Mouse (Mus musculus): ENCODE results near the gene Magohb. TPM values are rescaled to one million over a fixed set of nuclear protein-coding genes. Genes with fewer than 3 reads are reported as not detected.

The Magohb gene
- polyA plus RNA-seq (2015; fragmentation: Nextera tagmentation; extraction: Ambion mirVana): 22.8 and 24.7 TPM in 2 replicates

DNA sequence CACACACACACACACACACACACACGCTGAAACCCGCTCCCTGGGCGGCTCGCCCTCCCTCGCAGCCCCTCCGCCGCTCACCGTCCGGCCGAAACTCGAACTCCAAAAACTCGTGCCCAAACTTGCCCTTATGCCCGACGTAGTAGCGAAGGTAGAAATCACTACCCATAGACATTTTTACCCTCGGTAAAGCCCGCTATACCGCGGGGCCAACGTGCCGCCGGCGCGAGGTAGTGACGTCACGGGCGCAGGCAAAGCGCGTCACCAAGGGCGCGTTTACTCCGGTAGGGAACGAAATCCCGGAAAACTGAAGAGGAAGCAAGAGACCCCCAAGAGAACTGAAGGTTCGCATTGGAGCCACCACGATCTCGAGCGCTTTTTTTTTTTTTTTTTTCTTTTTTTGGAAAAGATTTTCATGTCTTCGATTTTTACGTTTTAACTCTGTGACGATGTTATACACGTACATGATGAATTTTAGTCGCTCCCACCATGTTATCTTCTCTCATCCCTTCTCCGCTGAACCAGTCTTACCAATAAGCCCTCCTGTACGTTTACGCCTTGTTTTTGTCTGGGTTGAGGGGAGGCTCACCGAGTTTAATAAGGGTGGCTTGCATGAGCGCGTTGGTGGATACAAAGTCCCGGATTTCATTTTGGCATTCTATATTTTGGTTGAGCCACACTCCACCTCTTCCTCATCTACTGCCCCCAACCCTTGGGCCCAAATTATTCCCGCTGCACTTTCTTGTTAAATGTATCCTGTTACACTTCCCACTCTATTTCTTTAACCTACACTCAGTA lies at the start of gene Magohb:
TSS of gene Magohb (minus strand) at position 254 of the 798 bp plus-strand sequence.
- Histone ChIP-seq H3K36me3 (replicated peaks; ENCODE audit: insufficient read depth, low read length) (no peaks in the 10 kb centered on the region), H3K4me2 (ENCODE audit: low read depth, low read length) (peak within 1 kb of the TSS; percentile 81), H3K27ac (ENCODE audit: low read depth) (peak within 1 kb of the TSS; percentile 61), H3K4me3 (ENCODE audit: low read depth, low read length) (peak within 1 kb of the TSS; percentile 79), H3K4me1 (ENCODE audit: insufficient read depth) (peaks cover 15% of the 10 kb centered on the region), H3K9ac (replicated peaks) (peak within 1 kb of the TSS; percentile 74), H3K27me3 (ENCODE audit: insufficient read depth, low read length) (no peaks in the 10 kb centered on the region), H3K9me3 (ENCODE audit: low read length) (no peaks in the 10 kb centered on the region)
- TF ChIP-seq EP300 (IDR thresholded peaks at IDR 0.05; ENCODE audit: low read depth) (peak; percentile 42; the same call in 1 of the 2 replicates), CTCF (IDR thresholded peaks at IDR 0.05; ENCODE audit: low read depth) (no peak)
- WGBS (ENCODE audit: insufficient replicate concordance): 3% methylated on average over 51 of the region's 51 CpGs
- peak; percentile 89 for DNase-seq
- ATAC-seq: peak; percentile 91

DNA sequence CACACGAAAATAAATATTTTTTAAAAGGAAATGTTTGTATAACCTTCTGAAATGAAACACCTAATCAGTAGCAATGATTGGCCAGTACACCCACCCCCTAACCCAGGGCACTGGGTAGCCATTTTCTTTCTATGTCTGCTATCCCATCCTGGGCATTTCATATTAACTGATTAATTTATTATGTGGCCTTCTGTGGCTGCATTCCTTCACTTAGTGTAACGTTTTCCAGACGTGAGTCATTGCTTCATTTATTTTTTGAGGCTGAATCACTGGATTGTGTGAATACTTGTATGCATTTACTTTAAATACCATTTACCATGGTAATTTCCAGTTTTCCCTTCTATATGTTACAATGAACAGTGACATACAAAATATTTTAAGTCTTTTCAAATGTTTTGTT lies 47.0 kb upstream of the Magohb start:
- 66% methylated on average over 3 of the region's 3 CpGs for WGBS (ENCODE audit: insufficient replicate concordance)
- Histone ChIP-seq H3K27ac (ENCODE audit: low read depth) (no peak overlapping the region), H3K4me3 (ENCODE audit: low read depth, low read length) (no peak overlapping the region), H3K27me3 (ENCODE audit: insufficient read depth, low read length) (no peaks in the 10 kb centered on the region), H3K9ac (replicated peaks) (no peak overlapping the region), H3K4me2 (ENCODE audit: low read depth, low read length) (no peak overlapping the region), H3K36me3 (replicated peaks; ENCODE audit: insufficient read depth, low read length) (no peaks in the 10 kb centered on the region), H3K9me3 (ENCODE audit: low read length) (no peaks in the 10 kb centered on the region), H3K4me1 (ENCODE audit: insufficient read depth) (no peaks in the 10 kb centered on the region)
- ATAC-seq (no peak), DNase-seq (no peak)
- TF ChIP-seq EP300 (IDR thresholded peaks at IDR 0.05; ENCODE audit: low read depth) (no peak), CTCF (IDR thresholded peaks at IDR 0.05; ENCODE audit: low read depth) (no peak)

DNA sequence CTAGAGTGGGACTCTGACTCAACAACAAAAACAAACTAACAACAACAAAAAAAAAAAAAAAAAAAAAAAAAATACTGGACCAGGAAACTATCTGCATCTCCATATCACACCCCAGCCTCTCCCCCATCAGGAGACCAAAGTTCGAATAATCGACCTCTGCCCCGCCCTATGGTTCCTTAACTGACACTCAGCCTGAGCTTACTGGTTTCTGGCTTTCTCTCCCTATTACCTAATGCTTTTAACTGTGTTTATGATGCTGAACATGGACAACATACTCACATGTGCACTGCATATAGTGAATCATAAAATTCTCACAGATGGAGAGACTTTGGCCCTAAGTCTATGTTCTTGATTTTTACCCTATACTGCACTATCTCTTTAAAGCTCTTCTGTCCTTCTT lies 46.3 kb upstream of the Magohb start:
- no peak for ATAC-seq
- H3K4me1 ChIP-seq (ENCODE audit: insufficient read depth): no peaks in the 10 kb centered on the region
- no peaks in the 10 kb centered on the region for H3K27me3 ChIP-seq (ENCODE audit: insufficient read depth, low read length)
- H3K36me3 ChIP-seq (replicated peaks; ENCODE audit: insufficient read depth, low read length): no peaks in the 10 kb centered on the region
- WGBS (ENCODE audit: insufficient replicate concordance): 69% methylated on average over 3 of the region's 3 CpGs
- TF ChIP-seq CTCF (IDR thresholded peaks at IDR 0.05; ENCODE audit: low read depth): no peak
- TF ChIP-seq EP300 (IDR thresholded peaks at IDR 0.05; ENCODE audit: low read depth): no peak
- H3K4me2 ChIP-seq (ENCODE audit: low read depth, low read length): no peak overlapping the region
- no peaks in the 10 kb centered on the region for H3K9me3 ChIP-seq (ENCODE audit: low read length)
- no peak for DNase-seq
- no peak overlapping the region for H3K4me3 ChIP-seq (ENCODE audit: low read depth, low read length)
- H3K9ac ChIP-seq (replicated peaks): no peak overlapping the region
- no peak overlapping the region for H3K27ac ChIP-seq (ENCODE audit: low read depth)

DNA sequence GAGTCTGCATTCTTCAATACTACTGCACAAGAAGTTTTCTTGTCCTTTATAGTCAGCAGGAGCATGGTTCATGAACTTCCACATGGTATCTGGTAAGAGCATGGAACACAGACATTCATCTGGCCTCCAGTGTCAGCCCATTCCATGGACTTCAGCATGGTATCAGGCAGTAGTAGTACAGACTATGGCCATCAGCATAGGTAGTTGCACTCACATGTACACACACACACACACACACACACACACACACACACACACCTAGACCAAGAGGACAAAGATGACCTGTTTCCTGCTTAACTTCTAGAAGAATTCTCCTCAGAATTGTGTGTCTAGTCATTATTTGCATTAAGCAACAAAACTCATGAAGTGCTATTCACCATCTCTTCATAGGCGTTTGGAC lies 45.7 kb upstream of the Magohb start:
- no peak for DNase-seq
- no peaks in the 10 kb centered on the region for H3K4me1 ChIP-seq (ENCODE audit: insufficient read depth)
- ATAC-seq: no peak
- WGBS (ENCODE audit: insufficient replicate concordance): 63% methylated on average over 1 of the region's 1 CpGs
- no peaks in the 10 kb centered on the region for H3K27me3 ChIP-seq (ENCODE audit: insufficient read depth, low read length)
- no peaks in the 10 kb centered on the region for H3K9me3 ChIP-seq (ENCODE audit: low read length)
- no peak overlapping the region for H3K4me2 ChIP-seq (ENCODE audit: low read depth, low read length)
- no peak overlapping the region for H3K27ac ChIP-seq (ENCODE audit: low read depth)
- H3K9ac ChIP-seq (replicated peaks): no peak overlapping the region
- H3K36me3 ChIP-seq (replicated peaks; ENCODE audit: insufficient read depth, low read length): no peaks in the 10 kb centered on the region
- TF ChIP-seq CTCF (IDR thresholded peaks at IDR 0.05; ENCODE audit: low read depth): no peak
- TF ChIP-seq EP300 (IDR thresholded peaks at IDR 0.05; ENCODE audit: low read depth): no peak
- H3K4me3 ChIP-seq (ENCODE audit: low read depth, low read length): no peak overlapping the region

DNA sequence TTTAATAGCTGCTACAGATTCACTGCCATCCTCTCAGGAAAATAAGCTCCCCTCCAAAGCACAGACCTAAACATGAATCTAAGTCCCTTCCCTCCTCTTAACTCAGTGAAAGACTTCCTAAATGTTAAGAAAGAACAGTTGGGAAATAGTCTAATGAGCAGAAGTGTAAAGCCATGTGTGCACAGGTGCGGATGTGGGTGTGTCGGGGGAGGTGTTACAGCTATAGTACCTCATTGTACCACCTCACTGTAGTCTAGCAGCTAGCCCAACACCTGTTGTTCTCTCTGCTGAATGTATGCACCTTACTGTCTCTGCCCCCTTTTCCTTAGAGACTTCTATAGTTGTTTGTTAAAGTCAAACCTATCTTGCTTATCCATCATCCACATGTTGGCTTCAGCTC lies 34.0 kb upstream of the Magohb start:
- no peak overlapping the region for H3K27ac ChIP-seq (ENCODE audit: low read depth)
- DNase-seq: no peak
- no peaks in the 10 kb centered on the region for H3K9me3 ChIP-seq (ENCODE audit: low read length)
- no peak overlapping the region for H3K9ac ChIP-seq (replicated peaks)
- H3K36me3 ChIP-seq (replicated peaks; ENCODE audit: insufficient read depth, low read length): no peaks in the 10 kb centered on the region
- no peak for ATAC-seq
- no peak for TF ChIP-seq EP300 (IDR thresholded peaks at IDR 0.05; ENCODE audit: low read depth)
- TF ChIP-seq CTCF (IDR thresholded peaks at IDR 0.05; ENCODE audit: low read depth): no peak
- no peaks in the 10 kb centered on the region for H3K4me1 ChIP-seq (ENCODE audit: insufficient read depth)
- 74% methylated on average over 2 of the region's 2 CpGs for WGBS (ENCODE audit: insufficient replicate concordance)
- no peak overlapping the region for H3K4me2 ChIP-seq (ENCODE audit: low read depth, low read length)
- H3K4me3 ChIP-seq (ENCODE audit: low read depth, low read length): no peak overlapping the region
- H3K27me3 ChIP-seq (ENCODE audit: insufficient read depth, low read length): no peaks in the 10 kb centered on the region

DNA sequence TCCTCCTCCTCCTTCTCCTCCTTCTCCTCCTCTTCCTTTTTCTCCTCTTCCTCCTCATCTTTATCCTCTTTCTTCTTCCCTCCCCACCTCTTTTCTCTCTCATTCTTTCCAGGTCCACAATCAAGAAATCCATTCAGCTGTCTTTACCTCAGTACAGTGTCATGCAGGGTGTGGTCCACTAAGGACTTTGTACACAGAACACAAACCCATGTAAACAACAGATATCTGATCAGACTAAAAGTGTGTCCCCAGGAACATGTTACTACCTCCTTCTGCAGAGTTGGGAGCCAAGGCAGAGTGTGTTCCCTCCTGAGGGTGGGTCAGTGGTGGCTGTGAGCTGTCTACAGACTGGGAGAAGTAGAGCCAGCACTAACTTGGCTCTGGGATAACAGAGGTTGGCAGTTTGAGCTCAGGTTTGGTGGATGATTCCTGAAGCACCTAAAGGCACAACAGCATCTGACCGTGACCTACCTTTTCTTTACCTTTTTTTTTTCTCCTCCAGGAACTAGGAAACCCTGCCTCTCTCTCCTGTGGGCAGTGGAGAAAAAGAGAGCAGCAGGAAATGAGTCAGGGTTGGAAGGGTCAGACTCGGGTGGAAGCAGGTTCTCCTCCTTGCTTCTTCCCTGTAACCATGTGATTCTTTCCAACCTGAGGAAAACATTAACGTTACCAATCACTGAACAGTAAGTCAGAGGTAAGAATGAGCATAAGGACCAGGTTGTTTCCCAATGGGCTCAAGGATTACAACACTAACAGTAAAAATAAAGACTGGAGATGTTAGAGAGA lies 29.0 kb upstream of the Magohb start:
- H3K4me2 ChIP-seq (ENCODE audit: low read depth, low read length): no peak overlapping the region
- no peak for TF ChIP-seq CTCF (IDR thresholded peaks at IDR 0.05; ENCODE audit: low read depth)
- TF ChIP-seq EP300 (IDR thresholded peaks at IDR 0.05; ENCODE audit: low read depth): no peak
- no peak for ATAC-seq

More for the DNA sequence above, 29.0 kb upstream of the Magohb start:
- no peaks in the 10 kb centered on the region for H3K9me3 ChIP-seq (ENCODE audit: low read length)
- H3K36me3 ChIP-seq (replicated peaks; ENCODE audit: insufficient read depth, low read length): no peaks in the 10 kb centered on the region
- no peak overlapping the region for H3K27ac ChIP-seq (ENCODE audit: low read depth)
- 49% methylated on average over 3 of the region's 3 CpGs for WGBS (ENCODE audit: insufficient replicate concordance)
- no peak overlapping the region for H3K9ac ChIP-seq (replicated peaks)
- no peaks in the 10 kb centered on the region for H3K27me3 ChIP-seq (ENCODE audit: insufficient read depth, low read length)
- no peaks in the 10 kb centered on the region for H3K4me1 ChIP-seq (ENCODE audit: insufficient read depth)
- no peak for DNase-seq
- no peak overlapping the region for H3K4me3 ChIP-seq (ENCODE audit: low read depth, low read length)
